Mouse (Mus musculus) adrenal gland, postnatal 10 days (tissue): ENCODE data around the gene Gm6408. TPM values are rescaled to one million over a fixed set of nuclear protein-coding genes. Genes with fewer than 3 reads are reported as not detected.

Experiments
- total RNA-seq, 2 experiments: library from RNA; stranded (reverse); gene quantifications; 2 replicates each; pipeline ENCODE4 v1.2.3; 2021

The Gm6408 gene
- total RNA-seq, 2 experiments from 2014 or later = not detected

Other genes with a start within 250 kb of the Gm6408 start
- gene Wasf3, start 97.0 kb upstream of the Gm6408 start, total RNA-seq = 10 to 100 TPM; 13.8 to 14.0 TPM
- gene Gm6370, start 9.4 kb downstream of the Gm6408 start, total RNA-seq = under 1 TPM in 1 of 2 experiments, not detected in 1; 0.33 TPM
- not detected for gene 4930449I24Rik, start 20.4 kb downstream of the Gm6408 start, total RNA-seq
- gene Gm3402, start 32.2 kb downstream of the Gm6408 start, total RNA-seq = not detected
- not detected for gene Gm3404, start 43.8 kb downstream of the Gm6408 start, total RNA-seq
- not detected for gene Gm3409, start 55.7 kb downstream of the Gm6408 start, total RNA-seq
- gene Gm3415, start 74.2 kb downstream of the Gm6408 start, total RNA-seq = not detected
- under 1 TPM; 0.15 to 0.21 TPM for gene Gpr12, start 103.3 kb downstream of the Gm6408 start, total RNA-seq